Mouse (Mus musculus): Measurements from ENCODE around the gene Ctcfl.

DNA sequence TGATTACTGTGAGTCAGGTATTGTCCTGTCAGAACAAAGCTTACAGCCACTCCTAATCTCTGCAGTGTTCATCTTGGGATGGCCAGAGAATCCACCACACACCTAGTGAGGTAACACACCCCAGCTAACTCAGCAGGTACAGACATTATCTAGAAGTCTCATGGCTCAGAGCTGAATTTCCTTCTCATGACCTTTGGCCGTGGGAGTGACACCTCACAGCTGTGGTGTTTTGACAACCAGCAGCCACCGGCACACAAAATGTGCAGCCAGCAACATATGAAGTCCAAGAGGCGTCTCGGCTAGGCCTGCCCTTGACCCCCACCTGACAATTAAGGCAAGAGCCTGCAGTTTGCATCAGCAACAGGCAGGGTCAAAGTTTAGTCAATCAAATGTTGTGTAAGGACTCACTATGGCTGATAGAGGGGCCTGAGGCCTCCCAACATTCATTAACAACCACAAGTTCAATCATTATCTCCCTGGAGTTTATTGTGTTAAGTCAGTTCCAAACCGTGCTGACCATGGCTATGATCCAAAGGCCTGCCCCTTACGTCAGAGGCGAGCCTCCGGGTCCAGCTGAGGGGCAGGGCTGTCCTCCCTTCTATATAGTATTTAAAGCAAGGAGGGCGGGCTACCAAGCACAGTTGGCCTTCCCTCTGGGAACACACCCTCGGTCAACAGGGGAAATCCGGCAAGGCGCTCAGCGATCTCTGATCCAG lies 33.3 kb upstream of the Ctcfl start, which contains the start of gene Pck1:
- TF ChIP-seq CTCF (IDR thresholded peaks at IDR 0.05; ENCODE audit: low read depth) (no peak), EP300 (IDR thresholded peaks at IDR 0.05; ENCODE audit: low read depth) (no peak)
